Mouse (Mus musculus) ES-Bruce4 (cell line): Measurements from ENCODE around the gene BC017158. TPM values are rescaled to one million over a fixed set of nuclear protein-coding genes. Genes with fewer than 3 reads are reported as not detected.

Source experiments
- H3K27ac ChIP-seq: 2 replicates; pipeline ENCODE4 v1.5.1; 2012; ENCODE audit warnings: low read length, inconsistent platforms; ENCODE audit not compliant: insufficient read depth
- H3K27me3 ChIP-seq: 2 replicates; pipeline ENCODE4 v1.6.1; 2012; ENCODE audit warnings: mild to moderate bottlenecking, low read length, inconsistent platforms; ENCODE audit not compliant: control insufficient read depth, poor library complexity, insufficient read depth, severe bottlenecking
- H3K36me3 ChIP-seq: 2 replicates; pipeline ENCODE4 v1.6.1; 2012; ENCODE audit warnings: inconsistent platforms, mild to moderate bottlenecking, low read length, moderate library complexity; ENCODE audit not compliant: control insufficient read depth, poor library complexity, insufficient read depth, severe bottlenecking
- H3K4me1 ChIP-seq: one replicate; pipeline ENCODE4 v1.8.1; 2011; ENCODE audit warnings: low read length; ENCODE audit not compliant: control insufficient read depth, insufficient read depth
- H3K4me3 ChIP-seq: 2 replicates; pipeline ENCODE4 v1.5.1; 2011; ENCODE audit warnings: low read depth, mild to moderate bottlenecking, low read length
- H3K9ac ChIP-seq: 2 replicates; pipeline ENCODE4 v1.6.1; 2012; ENCODE audit warnings: low read depth, mild to moderate bottlenecking, inconsistent platforms; ENCODE audit not compliant: poor library complexity, severe bottlenecking
- H3K9me3 ChIP-seq: replicated peaks from 2 replicates; pipeline ENCODE4 v1.6.1; 2012; ENCODE audit warnings: mild to moderate bottlenecking, low read length, inconsistent platforms; ENCODE audit not compliant: control insufficient read depth, poor library complexity, insufficient read depth, severe bottlenecking
- CTCF ChIP-seq: IDR thresholded peaks from one replicate; pipeline ENCODE4 v1.8.1; 2011; ENCODE audit warnings: low read depth, low read length
- EP300 ChIP-seq: IDR thresholded peaks from 2 replicates; pipeline ENCODE4 v1.6.1; 2011; ENCODE audit warnings: low read depth, low read length; ENCODE audit not compliant: insufficient read depth
- POLR2A ChIP-seq: IDR thresholded peaks from one replicate; pipeline ENCODE4 v1.8.1; 2011; ENCODE audit warnings: low read length; ENCODE audit not compliant: insufficient read depth
- polyA plus RNA-seq: library from polyadenylated mRNA; stranded (reverse); fragments of >200 nt; gene quantifications from 2 replicates; pipeline ENCODE4 v1.2.4, GENCODE M21; 2011; ENCODE audit warnings: low read depth; ENCODE audit not compliant: missing spikeins, insufficient read depth, insufficient read length

The BC017158 gene
- polyA plus RNA-seq, 1 experiment = 7.5 TPM

DNA sequence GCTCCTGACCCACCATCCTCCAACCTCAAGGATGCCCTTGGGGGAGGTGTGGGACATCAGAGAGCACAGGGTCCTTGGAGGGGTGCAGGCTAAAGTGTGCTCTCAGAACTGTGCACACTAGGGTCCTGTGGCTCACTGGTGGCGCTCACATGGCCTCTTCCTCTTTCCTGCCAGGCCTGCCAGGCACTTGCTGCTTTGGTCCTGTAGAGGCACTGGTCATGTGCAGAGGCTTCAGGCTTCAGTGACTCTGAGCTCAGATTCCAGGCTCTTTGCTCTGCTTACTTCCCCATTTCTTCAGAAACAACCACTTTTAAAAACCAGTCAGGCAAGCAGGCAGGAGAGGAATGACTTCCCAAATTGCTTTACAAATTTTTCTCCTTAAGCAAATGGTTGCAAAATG, 34.9 kb upstream of the BC017158 start:
- Histone ChIP-seq H3K36me3 (no peaks in the 10 kb centered on the region), H3K9me3 (no peaks in the 10 kb centered on the region), H3K4me3 (no peak overlapping the region), H3K27ac (no peak overlapping the region), H3K27me3 (no peaks in the 10 kb centered on the region), H3K9ac (no peak overlapping the region), H3K4me1 (no peaks in the 10 kb centered on the region)
- no peak for TF ChIP-seq POLR2A

- H3K4me1 ChIP-seq = no peaks in the 10 kb centered on the region
- H3K27ac ChIP-seq = no peak overlapping the region
- H3K36me3 ChIP-seq = no peaks in the 10 kb centered on the region
- TF ChIP-seq EP300 (no peak), CTCF (no peak), POLR2A (no peak)
- H3K9me3 ChIP-seq = no peaks in the 10 kb centered on the region
- H3K9ac ChIP-seq = no peak overlapping the region
- H3K4me3 ChIP-seq = no peak overlapping the region
- no peaks in the 10 kb centered on the region for H3K27me3 ChIP-seq
These were observed 33.0 kb upstream of the BC017158 start for GRCm38 (mm10) chr7:128330981-128331380.

GRCm38 (mm10) chr7:128324977-128325376, 27.0 kb upstream of the BC017158 start:
- no peak overlapping the region for H3K27ac ChIP-seq
- no peaks in the 10 kb centered on the region for H3K9me3 ChIP-seq
- H3K4me1 ChIP-seq = no peaks in the 10 kb centered on the region
- H3K4me3 ChIP-seq = no peak overlapping the region
- no peak for TF ChIP-seq CTCF
- no peak for TF ChIP-seq POLR2A
- TF ChIP-seq EP300 = no peak
- H3K9ac ChIP-seq = no peak overlapping the region
- H3K27me3 ChIP-seq = no peaks in the 10 kb centered on the region
- no peaks in the 10 kb centered on the region for H3K36me3 ChIP-seq

- Histone ChIP-seq H3K36me3 (no peaks in the 10 kb centered on the region), H3K27ac (no peak overlapping the region), H3K9ac (no peak overlapping the region), H3K27me3 (no peaks in the 10 kb centered on the region), H3K9me3 (no peaks in the 10 kb centered on the region), H3K4me3 (no peak overlapping the region), H3K4me1 (no peaks in the 10 kb centered on the region)
- TF ChIP-seq CTCF (no peak), POLR2A (no peak), EP300 (no peak)
These were observed 23.3 kb upstream of the BC017158 start for GRCm38 (mm10) chr7:128321260-128321659.

DNA sequence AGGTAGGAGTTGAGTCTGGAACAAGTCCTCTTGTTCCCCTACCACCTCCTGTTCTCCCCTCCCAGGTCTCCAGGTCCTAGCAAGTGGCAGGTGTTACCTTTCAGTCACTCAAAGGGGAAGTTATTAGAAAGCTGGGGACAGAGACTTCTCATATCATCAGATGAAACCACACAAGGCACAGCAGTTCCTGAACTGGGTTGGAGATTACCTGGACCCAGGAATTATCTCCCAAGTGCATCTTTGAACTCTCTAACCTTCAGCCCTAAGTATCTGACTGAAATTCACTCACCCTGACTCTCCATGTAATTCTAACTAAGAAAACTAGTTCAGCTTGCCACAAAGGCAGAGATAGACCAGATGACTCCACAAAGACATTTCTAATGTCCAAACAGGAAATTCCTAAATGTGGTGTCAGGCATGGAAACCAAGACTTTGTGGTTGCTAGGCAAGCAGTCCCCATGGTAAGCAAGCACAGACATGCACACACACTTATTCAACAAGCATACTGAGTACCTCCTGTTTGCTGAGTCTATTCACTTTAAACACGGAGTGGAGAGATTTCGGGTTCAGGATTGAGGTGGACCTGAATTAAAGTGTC, 22.3 kb upstream of the BC017158 start:
- Histone ChIP-seq H3K4me3 (no peak overlapping the region), H3K9me3 (no peaks in the 10 kb centered on the region), H3K27me3 (no peaks in the 10 kb centered on the region), H3K27ac (no peak overlapping the region), H3K36me3 (no peaks in the 10 kb centered on the region), H3K9ac (no peak overlapping the region), H3K4me1 (no peaks in the 10 kb centered on the region)
- no peak for TF ChIP-seq EP300
- TF ChIP-seq CTCF = no peak
- TF ChIP-seq POLR2A = no peak

GRCm38 (mm10) chr7:128319140-128319539, 21.2 kb upstream of the BC017158 start:
- Histone ChIP-seq H3K9me3 (no peaks in the 10 kb centered on the region), H3K27ac (no peak overlapping the region), H3K36me3 (no peaks in the 10 kb centered on the region), H3K4me3 (no peak overlapping the region), H3K4me1 (no peaks in the 10 kb centered on the region), H3K9ac (no peak overlapping the region), H3K27me3 (no peaks in the 10 kb centered on the region)
- TF ChIP-seq POLR2A (no peak), CTCF (no peak), EP300 (no peak)
